Mouse (Mus musculus): ENCODE results near the gene Atp2a1.

- no peak for TF ChIP-seq FLI1 (IDR thresholded peaks at IDR 0.05; ENCODE audit: low read length)
- TF ChIP-seq GATA1 (IDR thresholded peaks at IDR 0.05; ENCODE audit: borderline replicate concordance, low read length): no peak
These were observed 44.3 kb upstream of the Atp2a1 start for GRCm38 (mm10) chr7:126507126-126507778.

Measured in megakaryocyte, embryonic 14.5 days (primary cell).